Mouse (Mus musculus): ENCODE results near the gene Krtap6-1.
"Not testable (repeated sequence)": the region's sequence is repeated elsewhere in the genome, so short reads cannot be mapped to it uniquely, and the experiment has no call there.

Gene Krtap6-1

GRCm38 (mm10) chr16:89031399-89031798, at the start of gene Krtap6-1:
Gene Krtap6-1, plus strand, starts transcription at chr16:89031699.
- not testable (repeated sequence) for DNase-seq (ENCODE audit: low spot score)

DNA sequence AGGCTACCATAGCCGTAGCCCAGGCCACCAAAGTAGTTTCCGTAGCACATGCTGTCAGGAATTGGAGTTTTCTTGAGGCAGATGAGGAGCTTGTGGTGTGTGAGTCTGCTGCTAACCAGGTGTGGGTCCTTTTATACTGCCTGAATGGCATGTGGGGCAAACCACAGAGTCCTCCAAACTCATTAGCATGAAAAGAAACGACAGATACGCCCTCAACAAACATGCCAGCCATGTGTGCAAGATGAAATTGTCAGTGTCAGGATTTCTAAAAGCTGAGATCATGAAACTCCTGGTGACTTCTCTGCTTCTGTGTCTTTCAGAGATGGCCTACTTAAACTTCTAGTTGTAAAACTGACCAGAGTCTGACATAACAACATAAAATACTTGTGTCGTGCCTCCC, 20.8 kb upstream of the Krtap6-1 start, which contains the start of gene Krtap22-2:
Krtap22-2 (minus strand) TSS at position 101 of the 400 bp plus-strand sequence.
- no peak for DNase-seq (ENCODE audit: low spot score)

DNA sequence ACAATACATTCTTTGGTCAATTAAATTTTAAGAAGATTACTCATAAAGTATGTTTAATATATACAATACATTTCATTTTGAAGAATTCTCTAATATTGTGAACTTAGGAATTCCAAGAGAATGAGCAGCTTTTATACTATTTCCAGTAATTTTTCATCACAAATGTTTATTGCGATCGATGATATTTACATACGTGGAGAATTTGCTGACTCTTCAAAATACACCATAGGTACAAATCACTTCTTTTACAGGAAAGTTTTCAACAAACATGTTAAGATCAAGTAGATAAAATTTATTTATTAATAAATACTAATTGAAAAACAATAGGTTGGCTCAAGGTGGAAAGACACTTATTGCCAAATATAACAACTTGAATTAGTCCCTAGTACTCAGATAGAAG, 17.5 kb upstream of the Krtap6-1 start:
- DNase-seq (ENCODE audit: low spot score): no peak

- not testable (repeated sequence) for DNase-seq (ENCODE audit: low spot score)
Measured at GRCm38 (mm10) chr16:89014984-89015383, 16.5 kb upstream of the Krtap6-1 start, which contains the start of gene Gm10229. Gene Gm10229, plus strand, starts transcription at chr16:89015284.

- not testable (repeated sequence) for DNase-seq (ENCODE audit: low spot score)
Measured at GRCm38 (mm10) chr16:89041372-89041771, 9.9 kb downstream of the Krtap6-1 start, which contains the start of gene Gm10228. Gene Gm10228, minus strand, starts transcription at chr16:89041472.

- no peak for DNase-seq (ENCODE audit: low spot score)
Measured at GRCm38 (mm10) chr16:89047783-89048182, 16.3 kb downstream of the Krtap6-1 start, which contains the start of gene Krtap6-5. Gene Krtap6-5, minus strand, starts transcription at chr16:89047883.

DNA sequence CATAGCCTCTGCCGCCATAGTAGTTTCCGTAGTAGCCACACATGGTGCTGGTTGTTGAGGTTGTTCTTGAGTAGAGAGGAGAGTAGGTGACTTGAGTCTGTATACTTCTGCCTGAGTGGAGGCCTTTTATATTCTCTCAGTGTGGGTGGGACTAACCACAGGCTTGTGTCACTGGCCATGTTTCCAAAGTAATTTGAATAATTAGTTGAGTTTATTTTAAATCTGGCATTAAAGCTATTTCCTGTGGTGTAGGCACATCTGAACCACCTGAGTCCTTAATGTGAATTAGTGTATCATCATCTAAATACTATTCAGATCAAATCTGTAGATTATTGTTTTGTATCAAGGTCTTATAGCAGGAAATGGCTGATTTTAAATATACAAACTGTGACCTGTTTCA, 32.4 kb downstream of the Krtap6-1 start, which contains the start of gene 1110025L11Rik:
1110025L11Rik (minus strand) TSS at position 101 of the 400 bp plus-strand sequence.
- not testable (repeated sequence) for DNase-seq (ENCODE audit: low spot score)

GRCm38 (mm10) chr16:89071041-89071440, 39.5 kb downstream of the Krtap6-1 start:
- not testable (repeated sequence) for DNase-seq (ENCODE audit: low spot score)

Measured in urinary bladder, postnatal 25 days (tissue).